Mouse (Mus musculus): Measurements from ENCODE around the gene Fank1.

GRCm38 (mm10) chr7:133872701-133873100, 96.0 kb downstream of the Fank1 start:
- no peak for TF ChIP-seq POLR2A (IDR thresholded peaks at IDR 0.05; ENCODE audit: low read depth, low read length)
- no peak for TF ChIP-seq CTCF (IDR thresholded peaks at IDR 0.05; ENCODE audit: borderline replicate concordance, insufficient read depth, low read length)
